Mouse (Mus musculus) ES-Bruce4 (cell line): ENCODE measurements around the gene Pbp2. TPM values are rescaled to one million over a fixed set of nuclear protein-coding genes. Genes with fewer than 3 reads are reported as not detected.

Source experiments
- H3K27ac ChIP-seq: 2 replicates; pipeline ENCODE4 v1.5.1; 2012; ENCODE audit warnings: low read length, inconsistent platforms; ENCODE audit not compliant: insufficient read depth
- H3K27me3 ChIP-seq: 2 replicates; pipeline ENCODE4 v1.6.1; 2012; ENCODE audit warnings: mild to moderate bottlenecking, low read length, inconsistent platforms; ENCODE audit not compliant: control insufficient read depth, poor library complexity, insufficient read depth, severe bottlenecking
- H3K36me3 ChIP-seq: 2 replicates; pipeline ENCODE4 v1.6.1; 2012; ENCODE audit warnings: inconsistent platforms, mild to moderate bottlenecking, low read length, moderate library complexity; ENCODE audit not compliant: control insufficient read depth, poor library complexity, insufficient read depth, severe bottlenecking
- H3K4me1 ChIP-seq: one replicate; pipeline ENCODE4 v1.8.1; 2011; ENCODE audit warnings: low read length; ENCODE audit not compliant: control insufficient read depth, insufficient read depth
- H3K4me3 ChIP-seq: 2 replicates; pipeline ENCODE4 v1.5.1; 2011; ENCODE audit warnings: low read depth, mild to moderate bottlenecking, low read length
- H3K9ac ChIP-seq: 2 replicates; pipeline ENCODE4 v1.6.1; 2012; ENCODE audit warnings: low read depth, mild to moderate bottlenecking, inconsistent platforms; ENCODE audit not compliant: poor library complexity, severe bottlenecking
- H3K9me3 ChIP-seq: replicated peaks from 2 replicates; pipeline ENCODE4 v1.6.1; 2012; ENCODE audit warnings: mild to moderate bottlenecking, low read length, inconsistent platforms; ENCODE audit not compliant: control insufficient read depth, poor library complexity, insufficient read depth, severe bottlenecking
- CTCF ChIP-seq: IDR thresholded peaks from one replicate; pipeline ENCODE4 v1.8.1; 2011; ENCODE audit warnings: low read depth, low read length
- EP300 ChIP-seq: IDR thresholded peaks from 2 replicates; pipeline ENCODE4 v1.6.1; 2011; ENCODE audit warnings: low read depth, low read length; ENCODE audit not compliant: insufficient read depth
- POLR2A ChIP-seq: IDR thresholded peaks from one replicate; pipeline ENCODE4 v1.8.1; 2011; ENCODE audit warnings: low read length; ENCODE audit not compliant: insufficient read depth
- polyA plus RNA-seq: library from polyadenylated mRNA; stranded (reverse); fragments of >200 nt; gene quantifications from 2 replicates; pipeline ENCODE4 v1.2.4, GENCODE M21; 2011; ENCODE audit warnings: low read depth; ENCODE audit not compliant: missing spikeins, insufficient read depth, insufficient read length

The Pbp2 gene
- polyA plus RNA-seq, result 0.48 TPM in 1 of 2 replicates, not detected in the other

DNA sequence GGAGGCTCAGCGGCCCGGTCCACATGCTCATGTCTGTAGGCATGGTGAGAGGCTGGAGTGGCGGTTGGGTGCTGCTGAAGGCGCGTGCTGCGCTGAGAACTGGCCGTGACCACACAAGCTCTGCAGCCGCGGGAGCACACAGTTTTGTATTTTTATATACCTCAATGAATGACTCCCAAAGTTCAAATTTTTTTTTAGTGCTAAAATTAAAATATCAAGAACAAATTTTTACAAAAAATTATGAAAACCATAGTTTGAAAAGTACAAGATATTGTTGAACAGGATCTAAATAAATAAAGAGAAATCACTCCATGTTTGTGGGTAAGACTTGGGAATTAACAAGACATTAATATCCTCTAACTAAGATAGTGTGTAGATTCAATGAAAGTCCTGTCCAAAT, at the start of gene Pbp2:
Gene Pbp2, minus strand, starts transcription at position 101 of the 400 bp plus-strand sequence.
- H3K4me3 ChIP-seq, result peak within 1 kb of the TSS; percentile 9; the same call in 1 of the 2 replicates
- H3K9ac ChIP-seq, result no peak within 1 kb of the TSS
- no peaks in the 10 kb centered on the region for H3K4me1 ChIP-seq
- H3K9me3 ChIP-seq, result no peaks in the 10 kb centered on the region
- H3K27me3 ChIP-seq, result no peaks in the 10 kb centered on the region
- no peak within 1 kb of the TSS for H3K27ac ChIP-seq
- H3K36me3 ChIP-seq, result no peaks in the 10 kb centered on the region
- TF ChIP-seq CTCF (no peak), EP300 (no peak), POLR2A (no peak)

DNA sequence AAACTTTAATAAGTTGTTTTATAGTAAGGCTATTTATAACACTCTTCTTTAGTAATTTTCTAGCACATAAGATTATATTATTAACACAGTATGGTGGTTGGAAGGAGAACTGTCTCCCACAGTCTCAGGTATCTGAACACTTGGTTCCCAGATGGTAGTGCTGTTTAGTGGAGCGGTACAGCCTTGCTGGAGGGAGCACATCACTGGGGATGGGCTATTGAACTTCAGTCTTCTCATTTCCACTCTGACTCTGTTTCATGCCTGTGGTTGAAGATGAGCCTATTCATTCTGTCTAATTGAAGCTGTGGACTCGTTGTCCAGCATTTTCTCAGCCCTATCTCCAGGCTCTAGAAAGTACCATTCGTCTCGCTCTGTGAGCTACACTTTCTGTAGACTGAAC, 44.7 kb upstream of the Pbp2 start:
- H3K9ac ChIP-seq, result no peak overlapping the region
- no peaks in the 10 kb centered on the region for H3K27me3 ChIP-seq

DNA sequence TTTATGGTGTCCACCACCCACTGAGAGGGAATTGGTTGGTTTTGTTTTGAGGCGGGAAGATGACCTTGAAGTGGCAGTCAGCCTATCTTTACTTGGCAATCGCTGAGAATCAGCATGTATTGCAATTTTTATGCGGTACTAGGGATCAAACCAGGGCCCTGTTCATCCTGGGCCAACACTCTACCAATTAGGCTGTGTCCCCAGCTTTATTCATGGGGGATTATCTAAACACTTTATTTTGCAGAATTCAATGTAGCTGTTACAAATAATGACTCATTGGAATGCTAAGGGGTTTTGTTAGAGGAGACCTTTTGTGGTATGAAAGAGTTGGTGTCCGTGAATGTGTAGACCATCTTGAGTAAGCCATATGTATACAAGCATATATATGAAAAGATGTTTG, 42.3 kb upstream of the Pbp2 start:
- H3K4me1 ChIP-seq, result no peaks in the 10 kb centered on the region
- H3K9me3 ChIP-seq, result no peaks in the 10 kb centered on the region
- no peak overlapping the region for H3K27ac ChIP-seq
- no peaks in the 10 kb centered on the region for H3K27me3 ChIP-seq
- TF ChIP-seq POLR2A (no peak), EP300 (no peak), CTCF (no peak)
- no peak overlapping the region for H3K9ac ChIP-seq
- H3K4me3 ChIP-seq, result no peak overlapping the region
- H3K36me3 ChIP-seq, result no peaks in the 10 kb centered on the region

More for the DNA sequence above, 44.7 kb upstream of the Pbp2 start:
- H3K36me3 ChIP-seq, result no peaks in the 10 kb centered on the region
- no peaks in the 10 kb centered on the region for H3K4me1 ChIP-seq
- no peak overlapping the region for H3K4me3 ChIP-seq
- no peak overlapping the region for H3K27ac ChIP-seq
- TF ChIP-seq POLR2A (no peak), CTCF (no peak)
- no peaks in the 10 kb centered on the region for H3K9me3 ChIP-seq

DNA sequence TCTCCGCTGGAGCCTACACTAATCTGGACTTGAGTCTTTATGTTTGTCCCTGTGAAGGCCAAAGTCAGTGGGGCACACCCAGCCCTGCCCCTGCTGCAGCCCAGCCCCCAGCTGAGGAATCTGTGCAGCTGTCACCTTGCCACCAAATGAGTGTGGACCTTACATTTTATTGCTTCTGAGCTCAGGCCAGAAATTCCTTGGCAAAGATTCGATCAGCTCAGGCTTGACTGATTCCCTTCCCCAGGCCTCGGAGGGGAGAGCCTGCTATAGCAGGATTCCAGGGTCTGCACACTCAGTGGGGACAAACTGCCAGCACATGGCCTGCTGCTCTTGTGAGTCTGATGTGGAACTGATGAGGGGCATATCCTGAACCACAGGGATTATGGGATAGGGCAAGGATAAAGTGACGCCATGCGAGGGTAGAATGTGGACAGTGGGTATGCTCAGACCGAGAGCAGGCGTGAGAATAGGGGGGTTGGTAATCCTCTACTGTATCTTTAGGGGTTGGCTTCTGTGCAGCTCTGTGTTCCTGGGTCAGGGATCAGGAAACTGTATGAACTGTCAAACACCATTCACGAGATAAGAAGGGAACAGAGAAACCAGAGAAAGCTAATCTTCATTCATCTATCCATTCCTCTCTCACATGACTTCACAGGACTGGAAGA, 41.6 kb upstream of the Pbp2 start:
- no peak overlapping the region for H3K27ac ChIP-seq
- H3K4me1 ChIP-seq, result no peaks in the 10 kb centered on the region

DNA sequence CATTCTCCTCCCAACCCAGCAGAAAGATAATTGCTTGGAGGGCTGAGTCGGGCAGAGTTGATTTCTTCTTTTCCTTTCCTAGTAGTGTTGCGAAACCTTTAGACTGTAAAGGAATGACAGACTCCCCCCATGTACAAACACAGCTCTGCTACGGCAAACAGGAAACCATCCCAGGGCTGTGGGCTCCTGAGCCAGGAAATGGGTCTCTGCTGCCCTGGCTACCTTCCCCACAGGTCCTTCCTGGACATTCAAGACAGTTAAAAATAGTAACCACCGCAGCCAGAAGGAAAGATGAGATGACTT, 30.8 kb upstream of the Pbp2 start:
- no peak overlapping the region for H3K27ac ChIP-seq
- no peaks in the 10 kb centered on the region; the same call in 1 of the 2 replicates for H3K27me3 ChIP-seq
- no peaks in the 10 kb centered on the region for H3K9me3 ChIP-seq
- TF ChIP-seq POLR2A, result no peak
- no peak for TF ChIP-seq CTCF
- no peak for TF ChIP-seq EP300
- H3K9ac ChIP-seq, result no peak overlapping the region
- no peaks in the 10 kb centered on the region for H3K36me3 ChIP-seq
- H3K4me1 ChIP-seq, result no peaks in the 10 kb centered on the region
- no peak overlapping the region for H3K4me3 ChIP-seq

More for the DNA sequence above, 41.6 kb upstream of the Pbp2 start:
- TF ChIP-seq POLR2A, result no peak
- TF ChIP-seq EP300, result no peak
- no peak for TF ChIP-seq CTCF
- H3K9me3 ChIP-seq, result no peaks in the 10 kb centered on the region
- no peaks in the 10 kb centered on the region for H3K36me3 ChIP-seq
- H3K9ac ChIP-seq, result no peak overlapping the region
- H3K27me3 ChIP-seq, result no peaks in the 10 kb centered on the region
- no peak overlapping the region for H3K4me3 ChIP-seq

DNA sequence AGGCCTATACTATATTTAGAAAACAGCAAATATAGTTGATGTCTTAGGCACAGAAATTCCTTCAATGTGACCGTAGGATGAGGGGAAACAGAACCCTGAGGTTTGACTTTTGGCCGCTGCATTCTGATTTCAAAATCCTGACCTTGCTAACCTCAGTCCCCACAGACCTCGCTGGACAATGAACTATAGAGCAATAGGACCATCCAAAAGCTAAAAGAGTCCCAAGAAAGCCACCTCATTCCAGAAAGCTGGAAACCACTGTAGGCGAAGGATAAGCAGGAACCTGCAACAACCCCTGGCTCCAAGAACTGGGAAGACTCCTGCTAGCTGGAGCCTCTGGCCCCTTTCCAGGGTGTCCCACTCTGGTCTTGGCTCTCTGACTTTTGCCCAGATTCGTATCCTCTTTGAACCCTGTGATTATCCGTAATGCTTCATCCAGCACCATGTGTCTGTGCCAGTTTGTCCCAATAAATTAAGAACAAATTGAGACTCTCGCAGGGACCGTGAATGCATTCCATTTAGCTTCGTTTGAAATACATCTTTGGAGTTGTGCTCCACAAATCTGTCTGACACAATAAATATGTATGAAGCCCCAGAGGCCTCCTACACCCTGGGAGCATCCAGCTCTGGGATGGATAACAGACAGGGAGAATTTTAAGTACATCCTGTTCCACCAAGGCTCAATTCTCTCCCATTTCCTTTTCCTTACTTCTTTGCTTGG, 30.3 kb upstream of the Pbp2 start:
- Histone ChIP-seq H3K27ac (no peak overlapping the region), H3K27me3 (no peaks in the 10 kb centered on the region; the same call in 1 of the 2 replicates), H3K4me1 (no peaks in the 10 kb centered on the region), H3K9ac (no peak overlapping the region), H3K9me3 (no peaks in the 10 kb centered on the region), H3K4me3 (no peak overlapping the region), H3K36me3 (no peaks in the 10 kb centered on the region)
- TF ChIP-seq CTCF (no peak), EP300 (no peak), POLR2A (no peak)
